Mouse (Mus musculus): ENCODE results near the gene Ager. TPM values are rescaled to one million over a fixed set of nuclear protein-coding genes. Genes with fewer than 3 reads are reported as not detected.
A peak's percentile ranks its signal among the peaks of the same experiment; 100 is the strongest.

The Ager gene
- polyA plus RNA-seq, 1 experiment from 2014 or later: 1.5 TPM

DNA sequence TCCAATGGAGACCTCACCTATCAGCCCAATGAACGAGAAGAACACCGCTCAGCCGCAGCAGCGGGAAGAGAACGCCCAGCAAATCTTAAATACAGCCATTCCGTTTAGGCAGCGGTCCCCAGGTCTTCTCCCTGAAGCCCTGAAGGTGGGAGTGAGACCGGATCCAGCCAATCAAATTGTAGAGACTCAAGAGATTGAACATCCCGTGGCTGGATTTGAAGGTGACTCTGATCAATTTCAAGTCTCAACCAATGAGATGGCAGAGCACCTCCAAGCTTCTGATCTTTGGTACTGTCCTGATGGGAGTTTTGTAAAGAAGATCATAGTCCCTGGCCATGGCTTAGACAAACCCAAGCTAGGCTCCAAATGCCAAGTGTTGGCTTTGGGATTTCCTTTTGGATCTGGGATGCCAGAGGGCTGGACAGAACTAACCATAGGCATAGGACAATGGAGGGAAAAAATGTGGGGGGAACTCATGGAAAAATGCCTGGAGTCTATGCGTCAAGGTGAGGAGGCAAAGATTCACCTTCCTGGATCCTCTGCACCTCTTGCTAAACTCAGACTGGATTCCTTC is 47.7 kb downstream of the Ager start:
- peak overlapping the region; percentile 67 for H3K4me2 ChIP-seq (ENCODE audit: low read length)
- 48% methylated on average over 10 of the region's 10 CpGs for WGBS
- no peaks in the 10 kb centered on the region for H3K27me3 ChIP-seq (replicated peaks; ENCODE audit: control insufficient read depth, insufficient read depth, low read length)
- no peak overlapping the region for H3K9ac ChIP-seq (replicated peaks; ENCODE audit: low read depth, low read length)
- no peaks in the 10 kb centered on the region for H3K9me3 ChIP-seq (ENCODE audit: control insufficient read depth, low read length)
- peaks cover 2% of the 10 kb centered on the region; the same call in 1 of the 2 replicates for H3K36me3 ChIP-seq (ENCODE audit: control insufficient read depth, insufficient read depth)
- no peak overlapping the region for H3K27ac ChIP-seq (ENCODE audit: low read length)
- ATAC-seq: no peak
- H3K4me1 ChIP-seq (replicated peaks; ENCODE audit: control insufficient read depth, insufficient read depth, low read length): peaks cover 38% of the 10 kb centered on the region
- peak overlapping the region; percentile 50 for H3K4me3 ChIP-seq (replicated peaks; ENCODE audit: low read length)

DNA sequence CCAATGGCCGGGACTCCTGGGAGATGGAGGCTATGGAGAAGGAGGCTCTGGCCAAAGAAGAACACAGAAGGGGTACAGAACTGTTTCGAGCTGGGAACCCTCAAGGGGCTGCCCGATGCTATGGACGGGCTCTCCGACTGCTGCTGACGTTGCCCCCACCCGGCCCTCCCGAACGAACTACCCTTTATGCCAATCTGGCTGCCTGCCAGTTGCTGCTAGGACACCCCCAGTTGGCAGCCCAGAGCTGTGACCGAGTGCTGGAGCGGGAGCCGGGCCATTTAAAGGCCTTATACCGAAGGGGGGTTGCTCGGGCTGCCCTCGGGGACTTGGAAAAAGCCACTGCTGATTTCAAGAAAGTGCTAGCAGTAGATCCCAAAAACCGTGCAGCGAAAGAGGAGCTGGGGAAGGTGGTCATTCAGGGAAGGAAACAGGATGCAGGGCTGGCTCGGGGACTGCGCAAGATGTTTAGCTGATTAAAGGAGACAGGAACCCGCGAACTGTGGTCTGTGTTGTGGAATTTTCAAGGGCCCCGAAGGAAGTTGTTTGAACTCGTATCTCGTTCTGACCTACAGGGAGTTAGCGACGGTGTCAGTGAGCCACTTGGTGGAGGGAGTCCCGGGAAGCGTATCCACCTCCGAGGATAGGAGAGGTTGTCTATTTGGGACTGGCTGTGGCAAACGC is 48.3 kb downstream of the Ager start:
- Histone ChIP-seq H3K4me3 (replicated peaks; ENCODE audit: low read length) (no peak overlapping the region), H3K27ac (ENCODE audit: low read length) (no peak overlapping the region)

DNA sequence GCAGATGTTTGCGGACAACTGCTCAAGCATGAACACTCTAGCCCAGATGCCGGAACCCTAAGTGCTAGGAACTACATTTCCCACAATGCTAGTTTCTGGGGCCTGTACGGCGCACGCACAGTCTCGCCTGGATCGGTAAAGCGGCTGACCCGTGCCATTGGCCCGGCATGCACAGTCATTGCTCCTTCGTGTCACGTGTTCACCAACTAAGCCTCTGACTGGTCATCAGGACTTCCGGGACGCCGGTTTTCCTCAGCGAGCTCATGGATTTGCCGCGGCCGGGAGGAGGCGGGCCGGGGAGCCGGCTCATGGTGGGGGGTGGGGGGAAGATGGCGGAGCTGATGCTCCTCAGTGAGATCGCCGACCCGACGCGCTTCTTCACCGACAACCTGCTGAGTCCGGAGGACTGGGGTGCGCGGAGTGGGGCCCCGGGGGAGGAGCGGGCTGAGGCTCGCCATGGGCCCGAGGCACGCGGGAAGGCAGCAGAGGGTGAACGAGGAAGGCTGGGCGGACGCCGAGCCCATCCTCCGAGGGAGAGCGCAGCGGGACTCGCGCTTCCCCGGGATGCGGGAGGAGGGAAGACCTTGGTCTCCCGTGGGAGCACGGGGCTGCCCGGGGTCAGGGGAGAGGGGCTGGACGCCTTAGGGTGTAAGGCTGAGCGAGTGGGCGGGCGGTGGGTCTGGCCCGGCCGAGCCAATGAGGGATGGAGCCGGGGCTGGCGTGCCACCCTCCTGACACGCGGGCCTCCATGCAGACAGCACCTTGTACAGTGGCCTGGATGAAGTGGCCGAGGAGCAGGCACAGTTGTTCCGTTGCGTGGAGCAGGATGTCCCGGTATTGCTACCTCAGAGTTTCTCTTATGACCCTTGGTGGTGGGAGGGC is 49.5 kb downstream of the Ager start, which contains the start of gene Atf6b:
Gene Atf6b, plus strand, starts transcription at position 241 of the 882 bp plus-strand sequence.
- Histone ChIP-seq H3K27ac (ENCODE audit: low read length) (peak within 1 kb of the TSS; percentile 77), H3K9me3 (ENCODE audit: control insufficient read depth, low read length) (no peaks in the 10 kb centered on the region), H3K36me3 (ENCODE audit: control insufficient read depth, insufficient read depth) (peaks cover 9% of the 10 kb centered on the region), H3K27me3 (replicated peaks; ENCODE audit: control insufficient read depth, insufficient read depth, low read length) (no peaks in the 10 kb centered on the region), H3K4me3 (replicated peaks; ENCODE audit: low read length) (peak within 1 kb of the TSS; percentile 90), H3K4me2 (ENCODE audit: low read length) (peak within 1 kb of the TSS; percentile 70), H3K4me1 (replicated peaks; ENCODE audit: control insufficient read depth, insufficient read depth, low read length) (peaks cover 26% of the 10 kb centered on the region), H3K9ac (replicated peaks; ENCODE audit: low read depth, low read length) (peak within 1 kb of the TSS; percentile 91)
- WGBS: under 1% methylated on average over 66 of the region's 66 CpGs
- peak; percentile 97 for ATAC-seq

More for the DNA sequence above, 48.3 kb downstream of the Ager start:
- no peak for ATAC-seq
- Histone ChIP-seq H3K9me3 (ENCODE audit: control insufficient read depth, low read length) (no peaks in the 10 kb centered on the region), H3K36me3 (ENCODE audit: control insufficient read depth, insufficient read depth) (peaks cover 6% of the 10 kb centered on the region), H3K4me1 (replicated peaks; ENCODE audit: control insufficient read depth, insufficient read depth, low read length) (peaks cover 32% of the 10 kb centered on the region), H3K27me3 (replicated peaks; ENCODE audit: control insufficient read depth, insufficient read depth, low read length) (no peaks in the 10 kb centered on the region), H3K4me2 (ENCODE audit: low read length) (no peak overlapping the region; the same call in 1 of the 2 replicates), H3K9ac (replicated peaks; ENCODE audit: low read depth, low read length) (no peak overlapping the region)
- 89% methylated on average over 30 of the region's 30 CpGs for WGBS

DNA sequence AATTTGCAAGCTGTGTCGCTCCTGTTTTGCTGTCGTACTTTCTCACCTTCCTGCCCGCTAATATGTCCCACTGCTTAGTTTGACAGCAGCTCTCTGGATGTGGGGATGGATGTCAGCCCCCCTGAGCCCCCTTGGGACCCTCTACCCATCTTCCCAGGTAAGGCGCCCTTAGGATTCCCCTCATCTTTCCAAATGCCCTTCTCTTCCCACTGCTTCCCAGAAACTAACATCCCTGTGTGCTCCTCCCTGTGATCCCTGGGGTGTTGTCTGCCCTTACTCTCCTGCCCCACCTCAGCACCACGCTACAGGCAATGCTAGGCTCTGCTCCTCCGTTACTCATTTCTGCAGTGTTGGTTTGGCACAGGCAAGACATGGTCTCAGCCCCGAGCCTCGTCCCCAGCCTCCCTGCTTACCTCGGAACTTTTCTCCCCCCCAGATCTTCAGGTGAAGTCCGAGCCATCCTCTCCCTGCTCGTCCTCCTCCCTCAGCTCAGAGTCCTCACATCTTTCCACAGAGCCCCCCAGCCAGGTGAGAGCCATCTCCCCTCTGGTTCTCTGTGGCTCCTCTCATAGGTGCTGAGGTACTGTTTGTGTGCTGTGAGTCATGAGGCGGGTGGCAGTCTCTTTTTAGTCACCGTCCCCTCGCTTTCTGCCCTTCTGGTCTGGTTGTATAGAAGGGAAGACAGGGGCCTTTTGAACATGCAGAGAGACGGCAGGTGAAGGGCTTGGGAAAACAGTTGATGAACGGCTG is 50.7 kb downstream of the Ager start:
- Histone ChIP-seq H3K27ac (ENCODE audit: low read length) (no peak overlapping the region), H3K9ac (replicated peaks; ENCODE audit: low read depth, low read length) (no peak overlapping the region), H3K4me3 (replicated peaks; ENCODE audit: low read length) (no peak overlapping the region), H3K36me3 (ENCODE audit: control insufficient read depth, insufficient read depth) (peaks cover 13% of the 10 kb centered on the region), H3K4me1 (replicated peaks; ENCODE audit: control insufficient read depth, insufficient read depth, low read length) (peaks cover 26% of the 10 kb centered on the region), H3K4me2 (ENCODE audit: low read length) (peak overlapping the region; percentile 70), H3K9me3 (ENCODE audit: control insufficient read depth, low read length) (no peaks in the 10 kb centered on the region), H3K27me3 (replicated peaks; ENCODE audit: control insufficient read depth, insufficient read depth, low read length) (no peaks in the 10 kb centered on the region)
- WGBS: 83% methylated on average over 16 of the region's 16 CpGs
- no peak for ATAC-seq

DNA sequence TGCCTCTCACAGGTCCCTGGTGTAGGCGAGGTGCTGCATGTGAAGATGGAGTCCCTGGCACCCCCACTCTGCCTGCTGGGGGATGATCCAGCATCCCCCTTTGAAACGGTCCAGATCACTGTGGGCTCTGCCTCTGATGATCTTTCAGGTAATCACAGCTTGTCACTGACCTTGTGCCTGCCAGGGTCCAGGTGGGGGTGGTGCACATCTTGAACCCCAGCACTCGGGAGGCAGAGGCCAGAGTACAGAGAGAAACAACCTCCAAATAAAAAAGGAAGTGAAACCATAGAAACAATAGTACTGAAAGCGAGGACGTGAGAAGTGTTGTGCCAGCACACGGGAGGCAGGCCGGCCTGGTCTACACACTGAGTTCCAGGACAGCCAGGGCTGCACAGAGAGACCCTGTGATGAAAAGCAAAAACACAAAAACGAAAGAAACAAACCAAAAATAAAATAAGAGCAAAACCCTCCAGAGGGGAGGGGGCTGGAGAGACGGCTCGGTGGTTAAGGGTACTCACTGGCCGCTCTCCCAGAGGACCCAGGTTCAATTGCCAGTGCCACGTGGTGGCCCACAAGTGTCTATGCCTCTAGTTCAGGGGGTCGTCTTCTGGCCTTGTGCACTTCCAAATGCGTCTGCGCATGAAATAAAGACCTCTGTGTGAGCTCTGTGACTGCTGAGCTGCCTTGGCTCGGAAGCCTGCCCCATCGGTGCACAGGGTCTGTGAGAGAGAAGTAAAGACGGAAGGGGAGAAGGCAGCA is 51.6 kb downstream of the Ager start:
- no peaks in the 10 kb centered on the region for H3K9me3 ChIP-seq (ENCODE audit: control insufficient read depth, low read length)
- no peak overlapping the region for H3K27ac ChIP-seq (ENCODE audit: low read length)
- peaks cover 26% of the 10 kb centered on the region for H3K4me1 ChIP-seq (replicated peaks; ENCODE audit: control insufficient read depth, insufficient read depth, low read length)
- no peaks in the 10 kb centered on the region for H3K27me3 ChIP-seq (replicated peaks; ENCODE audit: control insufficient read depth, insufficient read depth, low read length)
- ATAC-seq: no peak
- no peak overlapping the region for H3K4me3 ChIP-seq (replicated peaks; ENCODE audit: low read length)
- WGBS: 89% methylated on average over 18 of the region's 18 CpGs
- no peak overlapping the region for H3K4me2 ChIP-seq (ENCODE audit: low read length)
- peaks cover 18% of the 10 kb centered on the region for H3K36me3 ChIP-seq (ENCODE audit: control insufficient read depth, insufficient read depth)
- no peak overlapping the region for H3K9ac ChIP-seq (replicated peaks; ENCODE audit: low read depth, low read length)

Other genes with a start within 250 kb of the Ager start
- not detected in 2 replicates for gene Btnl2, start 243.0 kb upstream of the Ager start, polyA plus RNA-seq (2015; fragmentation: Nextera tagmentation; extraction: Ambion mirVana)
- gene Btnl1, start 220.7 kb upstream of the Ager start, polyA plus RNA-seq (2015; fragmentation: Nextera tagmentation; extraction: Ambion mirVana): not detected in 2 replicates
- gene BC051142, start 199.0 kb upstream of the Ager start, polyA plus RNA-seq (2015; fragmentation: Nextera tagmentation; extraction: Ambion mirVana): 2.6 and 4.4 TPM in 2 replicates
- gene Btnl4, start 120.5 kb upstream of the Ager start, polyA plus RNA-seq (2015; fragmentation: Nextera tagmentation; extraction: Ambion mirVana): not detected in 2 replicates
- gene Btnl6, start 80.5 kb upstream of the Ager start, polyA plus RNA-seq (2015; fragmentation: Nextera tagmentation; extraction: Ambion mirVana): not detected in 2 replicates
- gene Notch4, start 33.6 kb upstream of the Ager start, polyA plus RNA-seq (2015; fragmentation: Nextera tagmentation; extraction: Ambion mirVana): 4.1 and 5.6 TPM in 2 replicates
- gene Gpsm3, start 8.1 kb upstream of the Ager start, polyA plus RNA-seq (2015; fragmentation: Nextera tagmentation; extraction: Ambion mirVana): 2.8 and 3.0 TPM in 2 replicates
- gene Pbx2, start 6.6 kb upstream of the Ager start, polyA plus RNA-seq (2015; fragmentation: Nextera tagmentation; extraction: Ambion mirVana): 5.3 and 7.6 TPM in 2 replicates
- gene Rnf5, start 5.8 kb downstream of the Ager start, polyA plus RNA-seq (2015; fragmentation: Nextera tagmentation; extraction: Ambion mirVana): 292 and 328 TPM in 2 replicates
- gene Agpat1, start 6.4 kb downstream of the Ager start, polyA plus RNA-seq (2015; fragmentation: Nextera tagmentation; extraction: Ambion mirVana): 93.7 and 104 TPM in 2 replicates
- gene Egfl8, start 18.1 kb downstream of the Ager start, polyA plus RNA-seq (2015; fragmentation: Nextera tagmentation; extraction: Ambion mirVana): 7.0 and 7.5 TPM in 2 replicates
- gene Ppt2, start 30.6 kb downstream of the Ager start, polyA plus RNA-seq (2015; fragmentation: Nextera tagmentation; extraction: Ambion mirVana): 16.2 and 17.7 TPM in 2 replicates
- 5.0 and 10.4 TPM in 2 replicates for gene Prrt1, start 31.7 kb downstream of the Ager start, polyA plus RNA-seq (2015; fragmentation: Nextera tagmentation; extraction: Ambion mirVana)
- 14.6 and 16.7 TPM in 2 replicates for gene Fkbpl, start 46.9 kb downstream of the Ager start, polyA plus RNA-seq (2015; fragmentation: Nextera tagmentation; extraction: Ambion mirVana)
- gene Atf6b, start 49.3 kb downstream of the Ager start, polyA plus RNA-seq (2015; fragmentation: Nextera tagmentation; extraction: Ambion mirVana): 111 and 119 TPM in 2 replicates
- gene Tnxb, start 72.7 kb downstream of the Ager start, polyA plus RNA-seq (2015; fragmentation: Nextera tagmentation; extraction: Ambion mirVana): 0.08 and 0.09 TPM in 2 replicates
- 0.16 TPM in 1 of 2 replicates, not detected in the other for gene C4b, start 146.0 kb downstream of the Ager start, polyA plus RNA-seq (2015; fragmentation: Nextera tagmentation; extraction: Ambion mirVana)
- not detected in 2 replicates for gene Cyp21a1, start 206.7 kb downstream of the Ager start, polyA plus RNA-seq (2015; fragmentation: Nextera tagmentation; extraction: Ambion mirVana)
- gene Stk19, start 239.1 kb downstream of the Ager start, polyA plus RNA-seq (2015; fragmentation: Nextera tagmentation; extraction: Ambion mirVana): 33.4 and 50.4 TPM in 2 replicates
- 64.8 and 75.6 TPM in 2 replicates for gene Dxo, start 239.2 kb downstream of the Ager start, polyA plus RNA-seq (2015; fragmentation: Nextera tagmentation; extraction: Ambion mirVana)